Mouse (Mus musculus): Measurements from ENCODE around the gene Gm15517. TPM values are rescaled to one million over a fixed set of nuclear protein-coding genes. Genes with fewer than 3 reads are reported as not detected.
A peak's percentile ranks its signal among the peaks of the same experiment; 100 is the strongest.
"Not testable (repeated sequence)": the region's sequence is repeated elsewhere in the genome, so short reads cannot be mapped to it uniquely, and the experiment has no call there.

Gene Gm15517
- polyA plus RNA-seq, 1 experiment: not detected

GRCm38 (mm10) chr7:44276461-44277249 lies 15.4 kb downstream of the Gm15517 start:
- Histone ChIP-seq H3K4me1 (ENCODE audit: control insufficient read depth) (no peaks in the 10 kb centered on the region), H3K9me3 (ENCODE audit: control insufficient read depth, low read length) (no peaks in the 10 kb centered on the region), H3K27me3 (ENCODE audit: control insufficient read depth) (peaks cover 6% of the 10 kb centered on the region), H3K36me3 (ENCODE audit: control insufficient read depth) (no peaks in the 10 kb centered on the region), H3K4me3 (replicated peaks) (no peak overlapping the region)
- TF ChIP-seq TAL1 (IDR thresholded peaks at IDR 0.05; ENCODE audit: low read length) (no peak), GATA1 (IDR thresholded peaks at IDR 0.05; ENCODE audit: low read length) (no peak)

- Histone ChIP-seq H3K9me3 (ENCODE audit: control insufficient read depth, low read length) (no peaks in the 10 kb centered on the region), H3K27me3 (ENCODE audit: control insufficient read depth) (peaks cover 6% of the 10 kb centered on the region), H3K36me3 (ENCODE audit: control insufficient read depth) (no peaks in the 10 kb centered on the region), H3K4me1 (ENCODE audit: control insufficient read depth) (no peaks in the 10 kb centered on the region), H3K4me3 (replicated peaks) (no peak overlapping the region)
- TF ChIP-seq GATA1 (IDR thresholded peaks at IDR 0.05; ENCODE audit: low read length) (no peak), TAL1 (IDR thresholded peaks at IDR 0.05; ENCODE audit: low read length) (no peak)
Observed at GRCm38 (mm10) chr7:44277250-44277622, 16.0 kb downstream of the Gm15517 start.

GRCm38 (mm10) chr7:44280959-44281358 lies 19.7 kb downstream of the Gm15517 start:
- H3K36me3 ChIP-seq (ENCODE audit: control insufficient read depth): no peaks in the 10 kb centered on the region
- no peaks in the 10 kb centered on the region for H3K4me1 ChIP-seq (ENCODE audit: control insufficient read depth)
- H3K9me3 ChIP-seq (ENCODE audit: control insufficient read depth, low read length): no peaks in the 10 kb centered on the region
- TF ChIP-seq TAL1 (IDR thresholded peaks at IDR 0.05; ENCODE audit: low read length) (no peak), GATA1 (IDR thresholded peaks at IDR 0.05; ENCODE audit: low read length) (no peak)
- no peak overlapping the region for H3K4me3 ChIP-seq (replicated peaks)
- H3K27me3 ChIP-seq (ENCODE audit: control insufficient read depth): no peaks in the 10 kb centered on the region; the same call in 1 of the 2 replicates

- Histone ChIP-seq H3K36me3 (ENCODE audit: control insufficient read depth) (no peaks in the 10 kb centered on the region), H3K9me3 (ENCODE audit: control insufficient read depth, low read length) (no peaks in the 10 kb centered on the region), H3K4me3 (replicated peaks) (no peak overlapping the region), H3K4me1 (ENCODE audit: control insufficient read depth) (no peaks in the 10 kb centered on the region), H3K27me3 (ENCODE audit: control insufficient read depth) (no peaks in the 10 kb centered on the region; the same call in 1 of the 2 replicates)
- no peak for TF ChIP-seq GATA1 (IDR thresholded peaks at IDR 0.05; ENCODE audit: low read length)
- no peak for TF ChIP-seq TAL1 (IDR thresholded peaks at IDR 0.05; ENCODE audit: low read length)
Observed at GRCm38 (mm10) chr7:44281586-44281985, 20.3 kb downstream of the Gm15517 start.

- Histone ChIP-seq H3K4me1 (ENCODE audit: control insufficient read depth) (no peaks in the 10 kb centered on the region), H3K9me3 (ENCODE audit: control insufficient read depth, low read length) (no peaks in the 10 kb centered on the region)
Observed at GRCm38 (mm10) chr7:44287760-44288159, 26.5 kb downstream of the Gm15517 start.

GRCm38 (mm10) chr7:44290986-44291385 lies 29.7 kb downstream of the Gm15517 start:
- Histone ChIP-seq H3K27me3 (ENCODE audit: control insufficient read depth) (no peaks in the 10 kb centered on the region), H3K4me3 (replicated peaks) (no peak overlapping the region), H3K36me3 (ENCODE audit: control insufficient read depth) (no peaks in the 10 kb centered on the region), H3K4me1 (ENCODE audit: control insufficient read depth) (no peaks in the 10 kb centered on the region), H3K9me3 (ENCODE audit: control insufficient read depth, low read length) (no peaks in the 10 kb centered on the region)
- TF ChIP-seq TAL1 (IDR thresholded peaks at IDR 0.05; ENCODE audit: low read length) (no peak), GATA1 (IDR thresholded peaks at IDR 0.05; ENCODE audit: low read length) (no peak)

More at GRCm38 (mm10) chr7:44287760-44288159, 26.5 kb downstream of the Gm15517 start:
- TF ChIP-seq TAL1 (IDR thresholded peaks at IDR 0.05; ENCODE audit: low read length) (no peak), GATA1 (IDR thresholded peaks at IDR 0.05; ENCODE audit: low read length) (no peak)
- Histone ChIP-seq H3K4me3 (replicated peaks) (no peak overlapping the region), H3K27me3 (ENCODE audit: control insufficient read depth) (no peaks in the 10 kb centered on the region), H3K36me3 (ENCODE audit: control insufficient read depth) (no peaks in the 10 kb centered on the region)

GRCm38 (mm10) chr7:44291418-44291817 lies 30.2 kb downstream of the Gm15517 start:
- Histone ChIP-seq H3K36me3 (ENCODE audit: control insufficient read depth) (no peaks in the 10 kb centered on the region), H3K4me1 (ENCODE audit: control insufficient read depth) (no peaks in the 10 kb centered on the region), H3K27me3 (ENCODE audit: control insufficient read depth) (no peaks in the 10 kb centered on the region), H3K9me3 (ENCODE audit: control insufficient read depth, low read length) (no peaks in the 10 kb centered on the region), H3K4me3 (replicated peaks) (no peak overlapping the region)
- no peak for TF ChIP-seq GATA1 (IDR thresholded peaks at IDR 0.05; ENCODE audit: low read length)
- TF ChIP-seq TAL1 (IDR thresholded peaks at IDR 0.05; ENCODE audit: low read length): no peak

- not testable (repeated sequence) for H3K9me3 ChIP-seq (ENCODE audit: control insufficient read depth, low read length); H3K36me3 ChIP-seq (ENCODE audit: control insufficient read depth); H3K27me3 ChIP-seq (ENCODE audit: control insufficient read depth); H3K4me3 ChIP-seq (replicated peaks); H3K4me1 ChIP-seq (ENCODE audit: control insufficient read depth)
Observed at GRCm38 (mm10) chr7:44297501-44297900, 36.3 kb downstream of the Gm15517 start.

GRCm38 (mm10) chr7:44303346-44304340 lies 42.4 kb downstream of the Gm15517 start:
- peak overlapping the region; percentile 67 for H3K4me3 ChIP-seq (replicated peaks)
- peaks cover 27% of the 10 kb centered on the region for H3K27me3 ChIP-seq (ENCODE audit: control insufficient read depth)
- H3K4me1 ChIP-seq (ENCODE audit: control insufficient read depth): peaks cover 24% of the 10 kb centered on the region
- H3K36me3 ChIP-seq (ENCODE audit: control insufficient read depth): no peaks in the 10 kb centered on the region
- TF ChIP-seq TAL1 (IDR thresholded peaks at IDR 0.05; ENCODE audit: low read length) (no peak), GATA1 (IDR thresholded peaks at IDR 0.05; ENCODE audit: low read length) (no peak)
- H3K9me3 ChIP-seq (ENCODE audit: control insufficient read depth, low read length): peaks cover 2% of the 10 kb centered on the region; the same call in 1 of the 2 replicates
